7 mouse cellular contexts compared by ENCODE assay signal in the genomic region with DNA sequence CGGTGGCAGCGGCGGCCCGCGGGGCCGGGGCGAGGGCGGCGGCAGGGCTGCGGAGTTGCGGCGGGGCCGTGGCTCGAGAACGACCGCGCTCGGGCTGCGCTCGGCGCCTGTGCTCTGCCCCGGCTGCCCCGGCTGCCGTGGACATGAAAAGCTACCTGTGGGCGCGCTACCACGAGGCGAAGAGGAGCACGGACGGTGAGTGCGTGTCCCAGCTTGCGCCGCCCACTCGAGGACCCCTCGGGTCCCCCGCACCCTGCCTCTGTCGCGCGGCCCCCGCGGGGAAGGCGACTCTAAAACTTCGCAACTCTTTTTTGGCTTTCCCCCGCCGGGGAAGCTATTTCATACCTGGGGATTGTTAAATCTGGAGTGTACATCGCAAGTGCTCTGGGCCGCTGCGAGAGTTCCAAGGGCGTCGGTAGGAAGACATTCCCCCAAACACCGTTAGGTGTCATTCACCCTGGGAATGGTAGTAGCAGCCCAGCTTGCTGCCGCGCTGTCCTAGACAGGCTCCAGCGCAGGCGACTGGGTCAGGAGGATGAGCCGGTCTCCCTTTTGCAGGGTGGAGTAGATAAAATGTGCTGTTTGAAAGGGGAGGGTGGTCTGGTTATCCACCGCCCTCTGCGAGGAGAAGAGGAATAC. TPM values are rescaled to one million over a fixed set of nuclear protein-coding genes. Genes with fewer than 3 reads are reported as not detected.
DNase-seq lines count a peak whose midpoint lies in the region; ATAC-seq and TF ChIP-seq lines count a peak whose summit lies in the region.

No protein-coding gene starts in this region.

- peaks cover 50% of the 10 kb centered on the region for H3K79me3 ChIP-seq in C2C12 (ENCODE audit: low read depth)

- ATAC-seq in heart, embryonic 12.5 days (ENCODE audit: insufficient number of reproducible peaks, low FRiP score): peak; percentile 20; the same call in 1 of the 2 replicates
- peak; percentile 7; the same call in 1 of the 2 replicates for ATAC-seq in kidney, embryonic 15.5 days (replicated peaks; ENCODE audit: low FRiP score)

- H3ac ChIP-seq in C2C12 (ENCODE audit: control insufficient read depth, insufficient read length, low read depth): peak overlapping the region; percentile 88

- peak overlapping the region; percentile 97 for H3K4me2 ChIP-seq in heart, embryonic 12.5 days
- H3K4me2 ChIP-seq in kidney, embryonic 15.5 days: peak overlapping the region; percentile 98

- TF ChIP-seq CTCF in C2C12 (IDR thresholded peaks at IDR 0.05; ENCODE audit: control insufficient read depth, insufficient read depth, insufficient read length) (no peak), ES-Bruce4 (IDR thresholded peaks at IDR 0.05; ENCODE audit: low read depth, low read length) (no peak)
- no peak for TF ChIP-seq CTCF in cortical plate, adult 2 months (IDR thresholded peaks at IDR 0.05; ENCODE audit: extremely low read depth, insufficient read depth, low read length)
- no peak for TF ChIP-seq CTCF in spleen, adult 2 months (IDR thresholded peaks at IDR 0.05; ENCODE audit: extremely low read depth, insufficient read depth, insufficient read length, insufficient replicate concordance)

- peak overlapping the region; percentile 84 for H3K9ac ChIP-seq in ES-Bruce4 (ENCODE audit: low read depth, poor library complexity, severe bottlenecking)
- peak overlapping the region; percentile 88 for H3K9ac ChIP-seq in heart, embryonic 12.5 days
- peak overlapping the region; percentile 70 for H3K9ac ChIP-seq in kidney, embryonic 15.5 days

- H3K27ac ChIP-seq in ES-Bruce4 (ENCODE audit: insufficient read depth, low read length): no peak overlapping the region
- H3K27ac ChIP-seq in cortical plate, adult 2 months (ENCODE audit: insufficient read depth, low read length): no peak overlapping the region
- peak overlapping the region; percentile 94 for H3K27ac ChIP-seq in heart, embryonic 12.5 days (ENCODE audit: poor library complexity, severe bottlenecking)
- H3K27ac ChIP-seq in kidney, embryonic 15.5 days: peak overlapping the region; percentile 89; the same call in 1 of the 2 replicates
- peak overlapping the region; percentile 58 for H3K27ac ChIP-seq in spleen, adult 2 months (ENCODE audit: insufficient read depth, low read length)

- peak overlapping the region; percentile 75 for H3K4me3 ChIP-seq in C2C12 (ENCODE audit: insufficient read depth, poor library complexity, severe bottlenecking)
- H3K4me3 ChIP-seq in ES-Bruce4 (ENCODE audit: low read depth, low read length): peak overlapping the region; percentile 74
- peak overlapping the region; percentile 64 for H3K4me3 ChIP-seq in cortical plate, adult 2 months (ENCODE audit: insufficient read depth, low read length)
- peak overlapping the region; percentile 85 for H3K4me3 ChIP-seq in heart, embryonic 12.5 days
- peak overlapping the region; percentile 77 for H3K4me3 ChIP-seq in kidney, embryonic 15.5 days (replicated peaks)
- peak overlapping the region; percentile 68 for H3K4me3 ChIP-seq in spleen, adult 2 months (ENCODE audit: extremely low read depth, insufficient read depth, insufficient read length)

- TF ChIP-seq POLR2A in ES-Bruce4 (IDR thresholded peaks at IDR 0.05; ENCODE audit: insufficient read depth, low read length): no peak
- TF ChIP-seq POLR2A in cortical plate, adult 2 months (IDR thresholded peaks at IDR 0.05; ENCODE audit: extremely low read depth, insufficient read depth, low read length): no peak
- no peak for TF ChIP-seq POLR2A in spleen, adult 2 months (IDR thresholded peaks at IDR 0.05; ENCODE audit: low read depth, low read length)

- WGBS in heart, embryonic 12.5 days: under 1% methylated on average over 55 of the region's 58 CpGs
- under 1% methylated on average over 57 of the region's 58 CpGs for WGBS in kidney, embryonic 15.5 days
- WGBS in spleen, adult 2 months: under 1% methylated on average over 46 of the region's 58 CpGs

- no peaks in the 10 kb centered on the region for H3K27me3 ChIP-seq in C2C12 (ENCODE audit: control insufficient read depth, insufficient read depth, insufficient read length)
- no peaks in the 10 kb centered on the region for H3K27me3 ChIP-seq in ES-Bruce4 (ENCODE audit: control insufficient read depth, insufficient read depth, low read length, poor library complexity, severe bottlenecking)
- no peaks in the 10 kb centered on the region for H3K27me3 ChIP-seq in heart, embryonic 12.5 days (replicated peaks)
- H3K27me3 ChIP-seq in kidney, embryonic 15.5 days: no peaks in the 10 kb centered on the region
- H3K27me3 ChIP-seq in spleen, adult 2 months (ENCODE audit: control insufficient read depth, insufficient read depth, low read length): no peaks in the 10 kb centered on the region

- H3K9me3 ChIP-seq in ES-Bruce4 (replicated peaks; ENCODE audit: control insufficient read depth, insufficient read depth, low read length, poor library complexity, severe bottlenecking): no peaks in the 10 kb centered on the region
- H3K9me3 ChIP-seq in heart, embryonic 12.5 days (replicated peaks): no peaks in the 10 kb centered on the region
- H3K9me3 ChIP-seq in kidney, embryonic 15.5 days (replicated peaks): no peaks in the 10 kb centered on the region

- H3K36me3 ChIP-seq in C2C12 (ENCODE audit: control insufficient read depth, insufficient read depth): no peaks in the 10 kb centered on the region
- H3K36me3 ChIP-seq in ES-Bruce4 (ENCODE audit: control insufficient read depth, insufficient read depth, low read length, poor library complexity, severe bottlenecking): no peaks in the 10 kb centered on the region
- H3K36me3 ChIP-seq in heart, embryonic 12.5 days: no peaks in the 10 kb centered on the region
- H3K36me3 ChIP-seq in kidney, embryonic 15.5 days: no peaks in the 10 kb centered on the region
- no peaks in the 10 kb centered on the region for H3K36me3 ChIP-seq in spleen, adult 2 months (ENCODE audit: control insufficient read depth, insufficient read depth, low read length)

- H3K4me1 ChIP-seq in ES-Bruce4 (ENCODE audit: control insufficient read depth, insufficient read depth, low read length): peaks cover 3% of the 10 kb centered on the region
- H3K4me1 ChIP-seq in cortical plate, adult 2 months (ENCODE audit: control insufficient read depth, insufficient read depth, low read length): peaks cover 3% of the 10 kb centered on the region; the same call in 1 of the 2 replicates
- H3K4me1 ChIP-seq in heart, embryonic 12.5 days (replicated peaks): peaks cover 47% of the 10 kb centered on the region
- H3K4me1 ChIP-seq in kidney, embryonic 15.5 days: peaks cover 37% of the 10 kb centered on the region
- peaks cover 8% of the 10 kb centered on the region; the same call in 1 of the 2 replicates for H3K4me1 ChIP-seq in spleen, adult 2 months (ENCODE audit: control insufficient read depth, insufficient read depth, insufficient read length)

- DNase-seq in lung, postnatal 36 days: peak; percentile 39
- DNase-seq in spleen, adult 2 months (ENCODE audit: low read depth in 1 of 2, low spot score in 2 of 2): peak; percentile 9 to 16

- peaks cover 54% of the 10 kb centered on the region for H3K79me2 ChIP-seq in C2C12 (ENCODE audit: control insufficient read depth, insufficient read depth)

- no peak for TF ChIP-seq EP300 in ES-Bruce4 (IDR thresholded peaks at IDR 0.05; ENCODE audit: insufficient read depth, low read depth, low read length)

TF ChIP-seq in C2C12, 6 proteins besides CTCF, POLR2A, EP300 and RAD21:
- no peak for TF ChIP-seq USF1 (IDR thresholded peaks at IDR 0.05; ENCODE audit: low read depth)
TF ChIP-seq in C2C12: peak in this region for 0.

RNA-seq across cellular contexts. Expression of a gene that starts 0.4 kb away (rescaled TPM):
- polyA plus RNA-seq in C2C12 (2012; fragmentation: generic; extraction: Trizol) (13.7 TPM), ES-Bruce4 (2011; ENCODE audit: insufficient read depth, insufficient read length, low read depth, missing spikeins) (8.2 and 8.8 TPM in 2 replicates)
- polyA plus RNA-seq in cortical plate, adult 2 months (2012; rRNA removed): 49.3 and 54.6 TPM in 2 replicates
- 2.0 and 2.7 TPM in 2 replicates for polyA plus RNA-seq in heart, embryonic 12.5 days (2016; fragmentation: Nextera tagmentation; extraction: Ambion mirVana)
- 1.2 and 1.4 TPM in 2 replicates for polyA plus RNA-seq in kidney, embryonic 15.5 days (2015; fragmentation: Nextera tagmentation; extraction: Ambion mirVana)
- polyA plus RNA-seq in spleen, adult 2 months (2012; rRNA removed): 4.5 and 4.9 TPM in 2 replicates

RNA-seq across cellular contexts. Expression of a gene that starts 15.5 kb away (rescaled TPM):
- polyA plus RNA-seq in C2C12 (2012; fragmentation: generic; extraction: Trizol) (not detected), ES-Bruce4 (2011; ENCODE audit: insufficient read depth, insufficient read length, low read depth, missing spikeins) (4.4 TPM in 1 of 2 replicates, not detected in the other)
- not detected in 2 replicates for polyA plus RNA-seq in cortical plate, adult 2 months (2012; rRNA removed)
- not detected in 2 replicates for polyA plus RNA-seq in heart, embryonic 12.5 days (2016; fragmentation: Nextera tagmentation; extraction: Ambion mirVana)
- polyA plus RNA-seq in kidney, embryonic 15.5 days (2015; fragmentation: Nextera tagmentation; extraction: Ambion mirVana): not detected in 2 replicates
- polyA plus RNA-seq in spleen, adult 2 months (2012; rRNA removed): not detected in 2 replicates

Comparison
In these comparisons a context has a peak if more than half of its experiments do, and no peak if none do; other contexts are left out.
1. H3K27ac ChIP-seq: peak in heart, embryonic 12.5 days (single experiment), kidney, embryonic 15.5 days (single experiment) and spleen, adult 2 months (single experiment); none in ES-Bruce4 (single experiment) and cortical plate, adult 2 months (single experiment).
2. Peak in every context shown above with its lines, with median percentiles within 50 percentile points of each other: H3K4me3 ChIP-seq and H3K9ac ChIP-seq.